Mouse (Mus musculus): ENCODE results near the gene Pkp1. TPM values are rescaled to one million over a fixed set of nuclear protein-coding genes. Genes with fewer than 3 reads are reported as not detected.

The Pkp1 gene
- polyA plus RNA-seq, 1 experiment, result not detected

- TF ChIP-seq GATA1 (IDR thresholded peaks at IDR 0.05; ENCODE audit: low read length), result no peak
Measured at GRCm38 (mm10) chr1:135853200-135853599, 65.8 kb downstream of the Pkp1 start.

DNA sequence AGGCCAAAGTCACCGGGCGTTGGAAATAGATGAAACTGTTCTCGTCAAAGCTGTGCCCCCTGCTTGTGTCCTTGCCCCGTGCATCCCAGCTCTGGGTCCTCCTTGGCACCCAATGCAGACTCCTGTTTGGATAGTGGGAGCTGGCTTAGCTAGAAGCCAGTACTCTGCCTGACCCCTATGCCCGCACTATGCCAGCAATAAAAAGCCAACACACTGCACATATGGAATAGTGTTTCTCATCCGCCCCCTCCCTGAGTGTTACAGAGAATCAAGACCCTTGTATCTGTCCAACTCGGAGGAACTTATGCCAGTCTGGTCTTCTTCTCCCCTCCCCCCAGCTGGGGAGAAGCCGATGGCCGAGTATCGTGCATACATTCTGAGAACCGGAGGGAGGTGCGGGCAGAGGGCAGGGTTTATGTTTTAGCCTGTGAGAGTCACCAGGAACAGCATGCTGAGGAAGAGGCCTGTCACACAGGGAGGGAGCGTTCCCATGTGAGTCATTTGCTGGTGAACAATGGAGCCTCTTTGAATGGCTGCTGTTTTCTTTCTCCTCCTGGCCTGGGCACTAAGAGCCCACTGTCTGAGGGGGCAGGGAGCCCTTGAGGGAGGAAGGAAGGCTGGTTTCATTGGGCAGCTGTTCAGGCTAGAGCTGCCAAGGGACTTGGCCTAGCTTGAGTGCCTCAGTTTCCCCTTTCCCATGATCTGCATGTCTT is 66.8 kb downstream of the Pkp1 start:
- no peak for TF ChIP-seq GATA1 (IDR thresholded peaks at IDR 0.05; ENCODE audit: low read length)

- TF ChIP-seq GATA1 (IDR thresholded peaks at IDR 0.05; ENCODE audit: low read length), result no peak
Measured at GRCm38 (mm10) chr1:135850722-135851512, 68.1 kb downstream of the Pkp1 start.

- TF ChIP-seq GATA1 (IDR thresholded peaks at IDR 0.05; ENCODE audit: low read length), result no peak
Measured at GRCm38 (mm10) chr1:135847611-135848351, 71.2 kb downstream of the Pkp1 start.

GRCm38 (mm10) chr1:135847139-135847562 is 71.9 kb downstream of the Pkp1 start:
- TF ChIP-seq GATA1 (IDR thresholded peaks at IDR 0.05; ENCODE audit: low read length), result no peak

DNA sequence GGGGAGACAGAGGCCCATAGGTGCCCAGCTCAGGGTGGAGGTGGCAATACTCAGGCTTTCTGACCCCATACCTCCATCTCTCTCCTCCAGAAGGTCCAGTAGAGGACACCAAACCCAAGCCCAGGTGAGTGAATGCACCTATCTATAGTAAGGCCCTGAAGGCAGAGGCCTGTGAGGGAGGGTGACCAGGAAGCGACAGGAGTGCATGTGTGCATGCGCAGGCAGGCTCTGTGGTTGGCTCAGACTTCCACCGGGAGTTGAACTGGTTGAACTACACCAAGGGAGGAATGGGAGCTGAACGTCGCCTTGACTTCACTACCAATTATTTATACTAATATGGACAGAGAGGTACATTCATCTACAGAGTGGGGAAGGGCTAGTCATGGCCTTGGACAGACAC is 72.4 kb downstream of the Pkp1 start:
- no peak for TF ChIP-seq GATA1 (IDR thresholded peaks at IDR 0.05; ENCODE audit: low read length)

GRCm38 (mm10) chr1:135844481-135844880 is 74.5 kb downstream of the Pkp1 start:
- no peak for TF ChIP-seq GATA1 (IDR thresholded peaks at IDR 0.05; ENCODE audit: low read length)

GRCm38 (mm10) chr1:135843519-135844262 is 75.3 kb downstream of the Pkp1 start:
- no peak for TF ChIP-seq GATA1 (IDR thresholded peaks at IDR 0.05; ENCODE audit: low read length)

DNA sequence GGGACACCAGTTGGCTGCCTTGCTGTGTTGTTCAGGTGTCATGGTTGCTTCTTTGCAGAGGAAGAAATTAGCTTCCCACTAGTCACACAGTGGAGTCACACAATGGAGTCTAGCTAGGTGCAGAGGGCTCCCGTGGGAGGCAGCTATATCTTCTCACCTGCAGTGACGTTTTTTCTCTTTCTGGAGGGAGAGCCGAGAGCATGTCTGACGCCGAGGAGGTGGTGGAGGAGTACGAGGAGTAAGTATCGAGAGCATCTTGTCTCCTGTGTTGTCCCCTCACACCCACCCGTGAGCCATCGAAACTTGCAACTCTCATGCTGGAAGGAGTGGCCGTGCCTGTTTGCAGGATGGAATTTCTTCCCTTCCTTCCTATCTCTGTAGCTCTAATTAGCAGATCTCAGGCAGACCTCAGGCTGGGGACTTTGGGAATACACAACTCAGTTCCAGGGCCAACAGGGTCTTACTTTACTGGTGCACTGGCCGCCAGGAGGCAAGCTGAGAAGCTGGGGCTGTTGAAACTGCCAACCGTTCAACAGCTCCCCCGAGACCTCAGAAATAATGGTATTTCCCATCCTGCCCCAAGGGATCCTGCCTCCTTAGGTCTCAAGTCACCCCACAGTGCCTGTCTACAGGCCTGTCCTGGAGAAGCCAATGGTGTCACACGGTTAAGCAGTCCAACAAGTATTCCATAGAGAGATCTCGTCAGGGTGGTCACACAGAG is 78.2 kb downstream of the Pkp1 start:
- TF ChIP-seq GATA1 (IDR thresholded peaks at IDR 0.05; ENCODE audit: low read length), result no peak

GRCm38 (mm10) chr1:135839065-135839464 is 79.9 kb downstream of the Pkp1 start:
- TF ChIP-seq GATA1 (IDR thresholded peaks at IDR 0.05; ENCODE audit: low read length), result no peak

DNA sequence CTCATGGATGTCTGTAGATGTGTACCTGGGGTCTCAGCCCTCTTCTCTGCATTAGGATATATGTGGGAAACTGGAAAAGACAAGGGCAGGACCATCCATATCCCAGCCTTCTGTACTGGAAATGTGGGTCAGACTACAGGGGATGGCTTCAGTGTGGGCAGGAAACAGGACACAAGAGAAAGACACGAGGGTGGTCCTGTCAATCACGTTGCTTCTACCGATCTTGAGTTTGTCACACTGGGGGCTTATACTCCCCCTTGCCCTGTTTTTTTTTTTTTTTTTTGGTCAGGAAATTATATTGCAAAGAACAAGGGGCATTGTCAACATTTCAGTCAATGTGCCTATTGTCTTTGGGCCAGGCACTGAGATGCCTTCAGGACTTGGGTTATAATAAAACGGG is 80.4 kb downstream of the Pkp1 start:
- no peak for TF ChIP-seq GATA1 (IDR thresholded peaks at IDR 0.05; ENCODE audit: low read length)

DNA sequence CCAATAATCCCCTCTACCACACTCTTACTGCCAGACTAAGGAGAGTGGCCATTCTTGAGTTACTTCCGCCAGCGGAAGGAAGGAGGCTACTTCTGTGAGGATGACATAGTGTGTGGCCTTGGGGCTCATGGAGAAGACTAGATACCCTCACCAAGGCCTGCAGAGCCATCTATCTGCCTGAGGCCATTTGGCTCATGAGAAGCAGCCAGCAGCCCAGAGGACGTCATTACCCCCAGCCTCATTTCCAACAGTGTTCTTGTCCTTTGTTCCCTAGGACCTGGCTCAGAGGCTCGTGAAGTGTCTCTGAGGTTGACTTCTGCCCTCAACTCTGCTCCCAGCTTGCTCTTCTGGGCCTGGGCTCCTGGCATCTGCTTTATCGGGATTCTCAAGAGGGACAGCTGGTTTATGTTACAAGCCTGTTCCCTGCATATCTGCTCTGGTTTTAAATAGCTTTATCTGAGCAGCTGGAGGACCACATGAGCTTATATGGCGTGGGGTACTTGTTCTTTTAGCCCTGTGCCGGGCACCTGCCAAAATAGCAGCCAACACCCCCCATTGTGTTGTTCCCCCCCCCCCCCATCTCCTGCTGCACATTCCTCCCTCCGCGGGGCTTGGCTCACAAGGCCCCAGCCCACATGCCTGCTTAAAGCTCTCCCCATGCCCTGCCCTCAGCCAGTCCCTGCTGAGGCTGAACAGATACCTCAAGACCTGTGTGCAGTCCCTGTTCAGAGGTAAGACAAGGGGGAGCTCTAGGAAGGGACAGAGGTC is 83.1 kb downstream of the Pkp1 start, which contains the start of gene Tnnt2:
Tnnt2 (plus strand) TSS at position 639 of the 768 bp plus-strand sequence.
- TF ChIP-seq GATA1 (IDR thresholded peaks at IDR 0.05; ENCODE audit: low read length), result no peak

GRCm38 (mm10) chr1:135834983-135835382 is 84.0 kb downstream of the Pkp1 start:
- no peak for TF ChIP-seq GATA1 (IDR thresholded peaks at IDR 0.05; ENCODE audit: low read length)

Measured in G1E-ER4 (cell line).